Mouse (Mus musculus) telencephalon, adult 2 months (tissue): ENCODE measurements around the gene AI464131.
A peak's percentile ranks its signal among the peaks of the same experiment; 100 is the strongest.
"Not testable (repeated sequence)": the region's sequence is repeated elsewhere in the genome, so short reads cannot be mapped to it uniquely, and the experiment has no call there.

Source experiments
- DNase-seq: peaks from one replicate; pipeline ENCODE4 v3.0.0-alpha.2; 2011; ENCODE audit warnings: low read depth, low spot score

AI464131 gene

GRCm38 (mm10) chr4:41470051-41470683 is 32.7 kb downstream of the AI464131 start:
- DNase-seq, result no peak

GRCm38 (mm10) chr4:41469199-41469598 is 33.7 kb downstream of the AI464131 start:
- no peak for DNase-seq

GRCm38 (mm10) chr4:41468396-41469080 is 34.3 kb downstream of the AI464131 start:
- DNase-seq, result no peak

GRCm38 (mm10) chr4:41465287-41465665 is 37.6 kb downstream of the AI464131 start:
- no peak for DNase-seq

GRCm38 (mm10) chr4:41464345-41465286 is 38.3 kb downstream of the AI464131 start, which contains the start of the genes Kif24 and Nudt2:
Gene Kif24, minus strand, starts transcription at chr4:41464887.
Gene Nudt2, plus strand, starts transcription at chr4:41465151.
- peak; percentile 99 for DNase-seq

GRCm38 (mm10) chr4:41463051-41463738 is 39.7 kb downstream of the AI464131 start:
- DNase-seq, result not testable (repeated sequence)

GRCm38 (mm10) chr4:41460690-41461089 is 42.2 kb downstream of the AI464131 start:
- DNase-seq, result no peak

- DNase-seq, result no peak
Measured at GRCm38 (mm10) chr4:41447595-41447994, 55.3 kb downstream of the AI464131 start.
